Mouse (Mus musculus): ENCODE results near the gene Tmcc2. TPM values are rescaled to one million over a fixed set of nuclear protein-coding genes. Genes with fewer than 3 reads are reported as not detected.

Tmcc2 gene
- polyA plus RNA-seq, 2 experiments from 2014 or later = 0.54 to 1.6 TPM

DNA sequence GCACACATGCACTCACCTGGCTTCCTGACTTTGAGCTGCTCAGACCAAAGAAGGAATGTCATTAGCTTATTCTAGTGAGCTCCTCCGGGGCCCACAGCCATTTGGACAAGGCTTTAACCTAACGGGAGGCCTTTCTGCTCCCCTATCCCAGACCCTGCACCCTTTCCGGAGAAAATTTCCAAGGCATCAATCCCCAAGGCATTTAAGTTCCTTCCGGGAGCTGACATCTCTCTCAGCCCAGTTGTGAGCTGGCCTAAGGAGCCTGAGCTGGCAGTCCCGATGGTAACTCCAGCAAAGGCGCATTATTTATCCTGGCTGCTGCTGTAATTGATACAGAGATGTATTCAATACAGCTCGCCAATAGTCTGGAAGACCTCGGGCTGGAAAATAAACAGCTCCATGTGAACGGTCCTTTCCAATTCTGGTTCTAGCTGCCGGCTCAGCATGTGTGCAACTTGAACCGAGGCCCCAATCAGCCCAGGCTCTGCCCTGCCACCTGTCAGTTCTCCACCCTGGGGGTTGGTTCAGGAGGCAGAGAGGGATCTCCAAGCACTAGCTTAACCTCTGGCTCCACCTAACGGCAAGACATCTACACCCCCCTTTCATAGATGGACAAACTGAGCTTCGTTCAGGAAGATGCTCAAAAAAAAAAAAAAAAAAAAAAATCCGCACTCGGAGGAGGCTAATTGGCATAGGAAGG lies 1.0 kb downstream of the Tmcc2 start:
- peak; percentile 46 for ATAC-seq

DNA sequence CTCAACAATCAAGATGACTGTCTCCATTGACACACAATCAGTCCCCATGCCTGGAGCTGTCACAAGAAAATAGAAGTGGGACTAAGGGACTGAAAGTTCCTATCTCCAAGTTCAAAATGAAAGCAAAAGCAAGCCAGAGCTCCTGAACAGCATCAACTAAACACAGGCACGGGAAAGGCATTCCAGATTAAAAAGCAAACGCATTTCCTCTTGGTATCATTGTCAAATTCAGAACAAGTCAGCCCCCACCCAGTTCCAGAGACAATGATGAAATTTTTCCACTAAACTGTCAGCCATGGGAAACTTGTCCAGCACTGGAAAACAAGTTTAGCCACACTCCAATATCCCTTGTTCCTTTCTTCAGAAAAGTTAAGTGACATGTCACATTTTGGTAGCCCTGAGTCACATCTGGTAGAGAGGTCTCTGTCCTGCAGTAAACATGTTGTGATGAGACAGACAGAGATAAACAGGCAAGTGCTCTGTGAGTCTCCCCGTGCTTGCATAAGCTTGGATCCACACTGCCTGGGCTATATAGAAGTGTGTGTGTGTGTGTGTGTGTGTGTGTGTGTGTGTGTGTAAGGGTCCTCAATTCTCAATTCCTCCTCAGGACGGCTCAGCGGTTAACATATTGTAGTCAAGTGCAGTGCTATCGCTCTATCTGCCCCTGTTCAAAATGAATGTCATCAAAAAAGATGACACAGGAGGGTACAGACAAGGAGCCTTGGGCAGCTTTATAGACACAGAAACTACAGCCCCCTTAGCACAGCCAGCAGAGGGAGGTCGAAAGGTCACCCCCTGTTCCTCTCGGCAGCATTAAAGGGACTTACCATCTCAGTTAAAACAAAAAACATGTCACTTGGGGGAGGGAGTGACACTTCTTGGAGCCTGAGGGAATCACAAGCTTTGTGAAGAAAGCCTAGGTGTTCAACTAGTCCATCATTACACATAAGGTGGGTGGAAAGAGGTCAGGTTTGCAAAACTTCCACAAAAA lies 2.0 kb downstream of the Tmcc2 start:
- no peak for ATAC-seq

- ATAC-seq = no peak
These were observed 3.1 kb downstream of the Tmcc2 start for GRCm38 (mm10) chr1:132387943-132388342.

DNA sequence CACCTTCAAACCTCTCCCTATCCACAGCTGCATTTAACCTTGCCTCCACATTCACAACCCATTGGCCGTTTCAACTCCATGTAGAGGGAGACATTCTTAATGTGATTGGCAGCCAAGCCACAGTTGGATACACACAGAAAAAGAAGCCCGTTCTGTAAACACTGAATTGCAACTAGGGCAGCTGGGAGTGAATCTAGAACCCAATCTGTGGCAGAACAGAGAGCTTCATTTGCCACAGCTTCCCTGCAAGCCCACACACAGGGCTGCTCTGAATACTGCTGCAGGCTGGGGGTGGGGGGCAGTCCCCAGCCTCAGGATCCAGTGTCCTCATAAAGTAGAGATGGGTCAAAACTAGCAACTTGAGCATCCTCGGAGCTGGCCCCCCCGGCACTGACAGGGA lies 4.8 kb downstream of the Tmcc2 start:
- no peak for ATAC-seq

- ATAC-seq = no peak
These were observed 5.4 kb downstream of the Tmcc2 start for GRCm38 (mm10) chr1:132385711-132386110.

DNA sequence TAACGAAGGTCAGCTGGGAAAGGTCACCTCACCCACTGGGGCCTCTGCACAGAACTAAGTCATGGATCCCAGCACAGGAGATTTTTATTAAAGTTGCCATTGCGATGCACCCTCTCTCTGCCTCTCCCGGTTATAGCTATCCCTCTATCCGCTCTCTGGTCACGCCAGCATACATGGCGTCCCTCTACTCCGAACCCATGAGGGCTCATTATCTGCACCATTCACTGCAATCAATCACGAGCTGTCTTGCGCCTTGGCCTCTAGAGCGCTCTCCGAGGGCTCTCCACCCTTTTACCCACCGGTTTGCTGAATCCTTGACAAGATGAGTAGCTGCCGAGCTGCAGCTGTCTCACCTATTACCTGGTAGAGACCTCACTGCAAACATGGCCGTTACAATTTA lies 5.8 kb downstream of the Tmcc2 start:
- ATAC-seq = no peak

DNA sequence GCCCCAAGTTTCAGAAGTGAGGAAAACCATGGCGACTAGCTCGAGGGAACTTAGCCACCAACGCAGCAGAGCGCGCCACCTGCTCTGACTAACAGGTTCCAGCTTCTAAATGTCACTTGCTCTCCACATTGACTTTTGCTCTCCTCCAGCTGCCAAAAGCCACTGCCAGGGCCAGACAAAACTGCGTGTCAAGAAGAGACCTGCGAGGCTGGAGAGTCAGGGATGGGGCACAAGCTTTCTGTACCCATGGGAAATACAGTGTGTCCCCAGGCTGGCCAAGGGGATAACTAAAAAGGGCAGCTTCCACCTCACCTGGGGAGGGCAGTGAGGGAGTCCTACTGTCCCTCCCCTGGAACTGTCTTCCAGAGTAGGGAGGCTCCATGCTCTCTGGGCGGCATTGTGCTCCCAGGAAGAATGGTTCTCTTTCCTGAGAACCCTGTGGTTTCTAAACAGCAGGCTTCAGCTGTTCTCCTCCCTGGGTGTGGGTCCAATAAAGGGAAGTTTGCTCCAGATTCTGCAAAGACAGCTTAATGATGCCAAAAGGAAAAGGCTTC lies 7.0 kb downstream of the Tmcc2 start:
- ATAC-seq = no peak

GRCm38 (mm10) chr1:132381929-132382328 lies 9.2 kb downstream of the Tmcc2 start:
- no peak for ATAC-seq

- ATAC-seq = no peak
These were observed 10.5 kb downstream of the Tmcc2 start for GRCm38 (mm10) chr1:132380550-132381100.

DNA sequence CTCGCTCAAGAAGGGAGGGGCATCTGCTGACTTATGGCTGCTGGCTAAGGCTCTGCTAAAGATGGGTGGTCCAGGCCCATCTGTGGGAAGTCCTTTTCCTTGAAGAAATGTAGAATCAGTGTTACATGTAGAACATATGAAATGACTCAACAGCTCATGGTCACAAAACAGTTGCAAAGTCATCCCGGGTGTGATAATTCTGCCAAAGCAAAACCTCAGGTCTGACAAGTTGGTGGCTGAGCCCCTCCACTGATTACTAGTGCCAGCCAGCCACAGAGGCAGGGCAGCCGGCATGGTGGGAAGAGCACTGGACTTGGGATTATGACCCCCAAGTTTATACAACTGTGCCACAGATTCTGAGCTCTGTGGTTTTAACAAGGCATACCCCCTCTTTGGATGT lies 13.3 kb downstream of the Tmcc2 start:
- no peak for ATAC-seq

- no peak for ATAC-seq
These were observed 14.1 kb downstream of the Tmcc2 start for GRCm38 (mm10) chr1:132377055-132377365.

GRCm38 (mm10) chr1:132376211-132377054 lies 14.6 kb downstream of the Tmcc2 start:
- ATAC-seq = no peak

DNA sequence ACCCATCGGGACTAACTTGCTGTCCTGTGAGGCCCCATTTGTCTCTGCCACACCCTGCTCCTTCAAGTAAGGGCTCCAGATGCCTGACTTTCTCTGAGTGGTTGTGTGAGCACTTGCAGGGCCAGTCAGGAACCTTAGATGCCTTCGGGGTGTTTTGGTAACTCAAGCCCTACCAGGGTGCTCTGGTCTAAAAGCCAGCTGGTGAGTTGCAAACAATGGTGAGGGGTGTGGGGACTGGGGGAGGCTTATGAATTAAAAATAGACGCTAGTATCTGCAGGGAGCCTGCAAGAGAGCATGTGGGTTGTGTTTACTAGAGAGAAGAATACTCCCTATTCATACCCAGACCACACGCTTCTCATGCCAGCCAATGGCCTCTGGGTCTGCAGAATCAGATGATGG lies 15.8 kb downstream of the Tmcc2 start:
- ATAC-seq = no peak

- ATAC-seq = no peak
These were observed 16.2 kb downstream of the Tmcc2 start for GRCm38 (mm10) chr1:132374873-132375244.

- no peak for ATAC-seq
These were observed 16.8 kb downstream of the Tmcc2 start for GRCm38 (mm10) chr1:132374140-132374872.

DNA sequence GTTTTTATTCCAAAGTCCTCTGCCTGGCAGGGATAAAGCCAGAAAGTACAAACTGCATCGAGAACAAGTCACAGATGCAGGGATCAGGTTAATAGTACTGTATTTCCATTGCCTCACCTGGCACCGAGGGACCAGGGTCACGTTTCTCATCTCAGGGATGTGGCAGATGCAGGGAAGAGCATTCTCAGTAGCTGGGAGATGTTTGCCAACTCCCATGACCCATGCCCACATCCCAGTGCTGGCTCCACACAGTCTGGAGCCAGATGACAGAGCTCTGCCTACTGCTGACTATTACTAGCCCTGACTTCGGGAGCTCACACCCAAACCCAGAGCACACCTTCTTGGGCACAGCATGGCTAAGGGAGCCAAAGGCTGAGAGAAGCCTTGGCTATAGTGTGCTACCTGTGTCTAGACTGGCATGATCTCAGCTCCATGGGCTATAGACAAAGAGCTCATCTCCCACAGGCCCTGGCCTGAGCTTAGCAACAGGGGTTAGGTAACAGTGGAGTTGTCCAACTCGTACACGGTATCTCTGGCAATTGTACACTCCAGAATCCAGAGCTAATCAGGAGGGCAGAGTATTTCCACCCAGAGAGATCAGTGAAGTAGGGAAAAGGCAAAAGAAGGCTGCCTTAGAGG lies 18.1 kb downstream of the Tmcc2 start:
- ATAC-seq = no peak

- no peak for ATAC-seq
These were observed 18.7 kb downstream of the Tmcc2 start for GRCm38 (mm10) chr1:132372354-132372753.

- no peak for ATAC-seq
These were observed 19.6 kb downstream of the Tmcc2 start for GRCm38 (mm10) chr1:132371298-132372081.

GRCm38 (mm10) chr1:132370681-132371173 lies 20.4 kb downstream of the Tmcc2 start:
- no peak for ATAC-seq

Measured in activated CD4-positive, CD25-positive, alpha-beta regulatory T cell, adult 4 months (primary cell).